Mouse (Mus musculus) adrenal gland, postnatal 36 days (tissue): ENCODE measurements around the gene Lypd8. TPM values are rescaled to one million over a fixed set of nuclear protein-coding genes. Genes with fewer than 3 reads are reported as not detected.

Experiments
- DNase-seq, 2 experiments: peaks; one replicate each; pipeline ENCODE4 v3.0.0; 2021; ENCODE audit warnings: mixed read lengths in 1 of 2
- total RNA-seq, 2 experiments: library from RNA; stranded (reverse); gene quantifications; 2 replicates each; pipeline ENCODE4 v1.2.3; 2021

Gene Lypd8
- total RNA-seq, 2 experiments from 2014 or later: not detected

DNA sequence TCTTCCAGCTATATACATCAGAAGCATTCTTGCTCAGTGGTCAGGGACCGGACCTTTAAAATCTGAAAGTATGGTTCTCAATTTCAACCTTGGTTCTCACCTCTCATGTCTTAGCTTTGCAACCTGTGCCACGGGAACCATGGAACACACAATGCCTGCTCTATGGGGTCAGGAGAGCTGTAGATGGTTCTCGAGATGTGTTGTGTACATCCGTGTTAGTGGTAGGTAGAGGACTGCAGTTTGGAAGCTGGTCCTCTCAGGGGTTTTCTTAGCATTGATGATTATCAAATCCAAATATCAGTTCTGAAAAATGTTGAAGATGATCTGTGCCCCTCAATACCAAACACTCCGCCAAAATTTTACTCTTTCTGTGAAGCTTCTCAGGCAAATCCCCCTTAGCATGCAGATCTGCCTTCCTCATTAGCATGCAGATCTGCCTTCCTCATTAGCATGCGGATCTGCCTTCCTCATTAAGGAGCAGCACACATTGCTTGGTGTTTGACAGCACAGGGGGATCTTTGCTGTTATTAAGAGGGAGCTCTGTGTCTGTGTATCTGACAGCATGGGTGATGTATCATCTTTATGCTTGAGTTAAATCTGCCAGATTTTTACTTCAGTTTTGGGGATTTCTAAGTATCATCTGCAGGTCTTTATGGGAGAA lies 21.3 kb downstream of the Lypd8 start:
- no peak for DNase-seq

- DNase-seq: no peak
These were observed 21.8 kb downstream of the Lypd8 start for GRCm38 (mm10) chr11:58400655-58401054.

- DNase-seq: no peak
These were observed 29.2 kb downstream of the Lypd8 start for GRCm38 (mm10) chr11:58408066-58408465.

GRCm38 (mm10) chr11:58418336-58418735 lies 39.5 kb downstream of the Lypd8 start:
- no peak for DNase-seq

- no peak for DNase-seq
These were observed 42.0 kb downstream of the Lypd8 start, which contains the start of gene 1810065E05Rik for GRCm38 (mm10) chr11:58420815-58421214. Gene 1810065E05Rik, plus strand, starts transcription at chr11:58421111.

GRCm38 (mm10) chr11:58432259-58432658 lies 53.4 kb downstream of the Lypd8 start, which contains the start of gene Gm12253:
Gene Gm12253, plus strand, starts transcription at chr11:58432559.
- no peak for DNase-seq

DNA sequence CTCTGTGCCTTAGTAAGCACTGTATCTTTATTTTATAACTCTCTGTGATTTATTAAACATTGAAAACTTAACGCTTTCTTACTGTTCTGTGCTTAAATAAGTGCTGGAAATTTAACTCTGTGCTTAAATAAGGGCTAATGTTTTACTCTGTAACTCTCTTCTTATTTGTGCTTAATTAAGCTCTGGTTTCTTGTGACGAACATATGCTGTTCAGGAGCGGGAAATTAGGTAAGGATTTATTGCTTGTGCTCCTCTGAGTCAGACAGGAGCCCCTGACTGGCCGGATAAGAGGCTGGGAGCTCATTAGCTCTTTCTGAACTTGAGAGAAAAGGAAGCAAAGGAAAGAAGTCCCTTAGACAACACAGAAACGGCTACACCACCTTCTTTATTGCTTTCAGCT lies 59.0 kb downstream of the Lypd8 start:
- DNase-seq: no peak

Other genes starting within 250 kb of the Lypd8 start
- gene Gemin5, start 210.5 kb upstream of the Lypd8 start, total RNA-seq: 10 to 100 TPM; 21.1 to 32.0 TPM
- gene Mrpl22, start 207.4 kb upstream of the Lypd8 start, total RNA-seq: 10 to 100 TPM; 72.0 to 75.1 TPM
- 10 to 100 TPM; 12.8 to 18.9 TPM for gene Igtp, start 179.5 kb upstream of the Lypd8 start, total RNA-seq
- 10 to 100 TPM; 13.7 to 18.8 TPM for gene Irgm2, start 179.4 kb upstream of the Lypd8 start, total RNA-seq
- gene 4930438A08Rik, start 104.2 kb upstream of the Lypd8 start, total RNA-seq: not detected
- 10 to 100 TPM in 1 of 2 experiments, 1 to 10 TPM in 1; 7.7 to 10.9 TPM for gene Zfp692, start 72.0 kb upstream of the Lypd8 start, total RNA-seq
- gene Zfp672, start 48.7 kb upstream of the Lypd8 start, total RNA-seq: 10 to 100 TPM; 44.9 to 48.9 TPM
- 10 to 100 TPM; 36.7 to 51.5 TPM for gene Sh3bp5l, start 48.3 kb upstream of the Lypd8 start, total RNA-seq
- not detected for gene 1810065E05Rik, start 42.1 kb downstream of the Lypd8 start, total RNA-seq
- gene Gm12253, start 53.5 kb downstream of the Lypd8 start, total RNA-seq: not detected
- gene Lypd9, start 73.9 kb downstream of the Lypd8 start, total RNA-seq: not detected
- not detected for gene Olfr30, start 83.2 kb downstream of the Lypd8 start, total RNA-seq
- gene Olfr332, start 113.5 kb downstream of the Lypd8 start, total RNA-seq: not detected
- not detected for gene Olfr331, start 123.5 kb downstream of the Lypd8 start, total RNA-seq
- under 1 TPM in 1 of 2 experiments, not detected in 1; 0.33 TPM for gene Olfr330, start 155.8 kb downstream of the Lypd8 start, total RNA-seq
- gene Olfr329-ps, start 167.4 kb downstream of the Lypd8 start, total RNA-seq: 1 to 10 TPM in 1 of 2 experiments, not detected in 1; 1.2 TPM
- under 1 TPM; 0.17 to 0.26 TPM for gene Olfr328, start 176.6 kb downstream of the Lypd8 start, total RNA-seq
- gene Olfr224, start 191.5 kb downstream of the Lypd8 start, total RNA-seq: not detected
- not detected for gene Olfr325, start 198.7 kb downstream of the Lypd8 start, total RNA-seq
- not detected for gene Olfr324, start 216.1 kb downstream of the Lypd8 start, total RNA-seq
- gene 2210407C18Rik, start 237.0 kb downstream of the Lypd8 start, total RNA-seq: not detected